Mouse (Mus musculus) left cerebral cortex, adult 2 months (tissue): ENCODE measurements at regions not wholly inside any gene's neighbourhood (a gene's known extent, or its start where the extent isn't known, plus 50 kb on each side); places are given as distances from the start of the nearest gene placed in this dataset.
"Not testable (repeated sequence)": the region's sequence is repeated elsewhere in the genome, so short reads cannot be mapped to it uniquely, and the experiment has no call there.

Experiments used
- DNase-seq, 2 experiments: peaks; one replicate each; pipeline ENCODE4 v3.0.0; 2021 to 2022; ENCODE audit warnings: low spot score in 2 of 2, mixed read lengths in 1 of 2; ENCODE audit errors: extremely low spot score in 1 of 2
- H3K27ac ChIP-seq: fragments of 200-600 bp; 2 replicates; pipeline ENCODE4 v1.8.1; 2022
- H3K4me3 ChIP-seq: fragments of 200-600 bp; 2 replicates; pipeline ENCODE4 v1.8.1; 2022
- CTCF ChIP-seq: fragments of 200-600 bp; IDR thresholded peaks from 2 replicates; pipeline ENCODE4 v1.8.1; 2022; ENCODE audit warnings: antibody characterized with exemption, mild to moderate bottlenecking, moderate library complexity
- intact Hi-C: fragments of 180-260 bp; cut with DNase I; formaldehyde crosslinking; loops from one replicate; pipeline ENCODE4 v1.15.1; 2025

DNA sequence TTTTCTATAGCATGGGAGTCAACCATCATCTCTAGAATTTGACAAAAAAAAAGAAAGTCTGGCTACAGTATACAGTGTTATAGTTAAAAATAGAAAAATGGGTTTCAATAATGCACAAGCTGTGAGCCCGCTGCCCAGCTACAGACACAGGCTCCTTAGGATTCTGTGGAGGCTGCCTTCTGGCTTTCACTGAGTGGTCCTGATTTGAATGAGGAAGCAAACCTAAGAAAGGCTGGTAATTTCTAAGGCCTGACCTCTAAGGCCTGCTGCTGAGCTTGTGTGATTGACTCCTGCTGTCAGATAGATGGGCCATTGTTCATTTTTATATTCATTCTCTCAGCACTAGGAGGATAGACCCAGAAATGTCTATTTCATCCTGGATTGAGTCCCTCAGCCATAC is 67.7 kb downstream of the Alg10b start:
- no peak overlapping the region for H3K27ac ChIP-seq
- intact Hi-C loops: no loop called here
- no peak overlapping the region for H3K4me3 ChIP-seq
- no peak for TF ChIP-seq CTCF
- no peak for DNase-seq

DNA sequence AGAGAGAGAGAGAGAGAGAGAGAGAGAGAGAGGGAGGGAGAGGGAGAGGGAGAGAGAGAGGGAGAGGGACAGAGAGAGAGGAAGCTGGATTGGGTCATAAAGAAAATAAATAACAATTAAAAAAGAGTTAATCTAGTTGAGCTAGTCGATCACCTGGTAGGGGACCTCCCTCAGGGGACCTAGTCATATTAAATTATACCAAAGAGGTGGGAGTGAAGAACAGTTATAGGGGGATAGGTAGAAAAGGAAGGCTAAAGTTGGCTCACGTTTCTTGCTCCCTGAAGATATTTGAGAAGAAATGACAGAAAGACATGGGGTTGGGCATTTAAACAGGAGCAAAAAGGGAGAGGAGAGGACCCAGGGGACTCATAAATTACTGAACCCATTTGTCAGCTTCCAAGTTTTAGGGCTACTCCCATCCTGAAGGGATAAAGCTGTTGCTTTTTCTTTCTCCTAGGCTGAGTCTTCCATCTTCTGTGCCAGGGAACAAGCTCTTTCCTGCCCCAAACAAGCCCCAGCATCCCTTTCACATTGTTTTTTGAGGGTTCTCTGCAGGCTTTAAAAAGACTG is 70.3 kb downstream of the Alg10b start:
- intact Hi-C loops: no loop called here
- TF ChIP-seq CTCF: no peak
- H3K27ac ChIP-seq: no peak overlapping the region
- DNase-seq: no peak
- H3K4me3 ChIP-seq: no peak overlapping the region

DNA sequence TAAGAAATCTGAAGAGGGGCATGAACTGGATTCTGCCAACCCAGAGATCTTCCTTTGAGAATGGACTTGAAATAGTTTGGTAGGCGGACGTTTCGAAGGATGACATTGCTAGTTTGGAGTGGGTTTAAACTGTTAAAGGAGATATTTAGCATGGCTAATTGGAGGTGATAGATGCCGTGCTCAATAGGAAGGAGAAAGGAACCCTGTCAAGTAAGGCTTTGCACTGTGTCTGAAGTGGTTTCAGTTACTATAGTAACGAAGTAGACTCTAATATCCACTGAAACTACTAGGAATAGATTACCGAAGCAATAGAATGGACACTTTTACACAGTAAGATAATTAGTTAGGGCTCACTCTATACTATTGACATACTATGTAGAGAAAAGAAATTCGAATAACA is 74.5 kb downstream of the Alg10b start:
- no peak for DNase-seq
- no peak overlapping the region for H3K27ac ChIP-seq
- H3K4me3 ChIP-seq: no peak overlapping the region
- no peak for TF ChIP-seq CTCF
- intact Hi-C loops: no loop called here

DNA sequence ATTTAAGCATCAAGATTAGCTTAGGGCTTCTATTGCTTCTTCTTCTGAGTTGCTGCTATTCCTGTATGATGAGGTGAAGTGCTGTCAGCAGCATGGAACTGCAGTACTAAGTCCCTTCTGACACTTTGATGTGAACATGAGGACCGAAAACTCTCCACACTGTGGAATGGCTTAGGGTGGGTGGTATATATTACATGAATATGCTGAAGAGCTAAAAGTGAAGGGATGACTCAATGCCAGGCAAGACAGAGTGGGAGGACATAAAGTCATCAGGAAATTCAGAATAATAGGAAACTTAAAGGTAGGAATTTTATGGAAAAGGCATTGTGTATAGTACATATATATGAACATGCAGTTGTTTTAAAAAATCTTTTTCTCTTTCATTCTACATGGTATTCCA is 79.3 kb downstream of the Alg10b start:
- no peak for TF ChIP-seq CTCF
- Histone ChIP-seq H3K4me3 (no peak overlapping the region), H3K27ac (peak overlapping the region; percentile 50; the same call in 1 of the 2 replicates)
- peak in 1 of 2 experiments; percentile 24 for DNase-seq
- intact Hi-C loops: no loop called here

DNA sequence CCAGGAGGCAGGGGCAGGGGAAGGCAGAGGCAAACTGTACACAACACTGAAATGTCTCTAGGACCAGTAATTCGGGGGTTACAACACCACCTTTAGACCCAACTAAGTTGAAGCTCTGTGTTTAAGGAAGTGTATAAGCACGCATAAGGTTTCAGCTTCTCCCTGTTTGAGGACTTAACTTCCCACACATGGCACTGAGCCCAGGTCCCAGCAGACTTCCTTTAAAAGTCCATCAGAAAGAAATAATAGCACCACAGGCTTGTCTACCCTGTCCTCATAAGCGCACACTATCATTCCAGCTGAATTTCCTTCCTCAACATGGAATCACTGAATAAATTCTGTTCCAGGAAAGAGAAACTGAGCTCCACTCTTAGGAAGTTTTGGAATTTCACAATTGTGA is 80.9 kb downstream of the Alg10b start:
- H3K27ac ChIP-seq: peak overlapping the region; percentile 11; the same call in 1 of the 2 replicates
- intact Hi-C loops: no loop called here
- DNase-seq: no peak
- no peak for TF ChIP-seq CTCF
- H3K4me3 ChIP-seq: no peak overlapping the region

DNA sequence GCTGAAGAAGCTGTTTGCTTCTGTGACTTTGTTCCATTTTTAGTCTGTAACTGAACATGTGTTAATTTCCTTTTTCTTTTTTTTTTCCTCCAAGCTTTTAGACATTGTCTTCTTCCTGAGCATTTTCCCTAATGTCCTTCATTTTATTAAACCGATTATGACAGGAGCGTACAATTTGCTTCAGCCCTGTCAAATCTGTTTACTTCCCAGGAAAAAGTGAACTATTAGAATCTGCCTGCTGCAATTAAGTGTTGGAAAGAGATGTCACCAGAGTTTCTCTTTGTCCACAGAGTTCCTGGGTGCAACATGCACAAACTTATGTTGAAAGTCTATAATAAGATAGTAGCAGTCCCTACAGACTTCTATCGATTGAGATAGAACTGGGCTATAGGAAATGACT is 82.8 kb downstream of the Alg10b start:
- Histone ChIP-seq H3K27ac (0 out of 2 replicates have a peak overlapping the region, but pooled peaks have one; percentile 16), H3K4me3 (no peak overlapping the region)
- no peak for DNase-seq
- no peak for TF ChIP-seq CTCF
- intact Hi-C loops: no loop called here

DNA sequence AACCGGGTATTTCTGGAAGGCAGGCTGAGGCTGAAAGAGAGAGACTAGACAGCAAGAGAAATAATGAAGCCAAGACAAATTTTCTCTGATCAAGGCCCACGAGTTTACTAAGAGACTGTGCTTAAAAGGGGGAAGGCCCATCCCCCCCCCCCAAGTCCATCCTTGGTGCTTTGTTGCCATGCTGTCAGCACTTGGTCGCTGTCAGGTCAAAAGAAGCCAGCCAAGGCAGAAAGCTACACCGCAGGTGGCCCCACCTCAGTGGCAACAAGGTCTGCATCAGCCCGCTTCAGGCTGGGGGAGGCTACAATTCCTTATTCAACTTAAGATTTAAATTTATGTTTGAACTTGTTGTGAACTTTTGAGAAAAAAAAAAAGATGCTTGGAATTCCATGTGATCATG is 84.3 kb downstream of the Alg10b start:
- H3K4me3 ChIP-seq, DNase-seq, H3K27ac ChIP-seq, intact Hi-C loops: not testable (repeated sequence)

DNA sequence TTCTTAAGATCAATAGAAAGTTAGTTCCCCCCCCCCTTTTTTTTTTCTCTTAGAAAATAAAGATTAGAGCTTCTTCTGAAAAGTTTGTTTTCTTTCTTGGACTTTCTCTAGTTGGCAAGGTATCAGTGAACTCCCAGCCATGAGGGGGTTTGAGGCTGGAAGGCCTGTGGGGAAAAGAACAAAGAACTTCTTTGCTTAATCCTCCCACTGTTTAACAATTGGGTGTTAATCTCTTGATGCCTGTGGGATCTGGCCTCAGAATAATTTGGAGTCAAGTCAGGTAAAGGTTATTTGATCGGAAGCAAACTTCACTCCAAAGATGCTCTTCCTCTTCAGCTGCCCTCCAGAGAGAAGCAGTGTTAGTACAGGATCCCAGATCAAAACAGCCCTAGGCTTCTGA is 84.8 kb downstream of the Alg10b start:
- intact Hi-C loops: no loop called here
- Histone ChIP-seq H3K4me3 (no peak overlapping the region), H3K27ac (no peak overlapping the region)
- DNase-seq: no peak
- TF ChIP-seq CTCF: no peak

DNA sequence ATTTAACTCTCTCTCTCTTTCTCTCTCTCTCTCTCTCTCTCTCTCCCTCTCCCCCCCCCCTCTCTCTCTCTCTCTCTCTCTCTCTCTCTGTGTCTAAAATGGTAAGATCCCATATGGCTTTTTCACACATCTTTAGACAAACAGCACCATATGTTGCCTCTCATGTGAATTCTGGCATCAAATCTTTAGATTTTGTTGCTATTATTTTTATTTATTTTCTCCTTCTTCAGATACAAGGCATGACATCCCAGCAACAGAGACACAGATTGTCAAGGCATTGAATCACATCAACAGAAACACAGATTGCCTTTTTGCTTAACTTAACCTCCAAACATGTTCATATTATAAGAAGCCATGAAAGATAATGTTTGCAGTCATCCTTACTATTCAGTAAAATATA is 85.6 kb downstream of the Alg10b start:
- no peak for TF ChIP-seq CTCF
- DNase-seq: no peak
- no peak overlapping the region for H3K4me3 ChIP-seq
- intact Hi-C loops: no loop called here
- H3K27ac ChIP-seq: no peak overlapping the region

DNA sequence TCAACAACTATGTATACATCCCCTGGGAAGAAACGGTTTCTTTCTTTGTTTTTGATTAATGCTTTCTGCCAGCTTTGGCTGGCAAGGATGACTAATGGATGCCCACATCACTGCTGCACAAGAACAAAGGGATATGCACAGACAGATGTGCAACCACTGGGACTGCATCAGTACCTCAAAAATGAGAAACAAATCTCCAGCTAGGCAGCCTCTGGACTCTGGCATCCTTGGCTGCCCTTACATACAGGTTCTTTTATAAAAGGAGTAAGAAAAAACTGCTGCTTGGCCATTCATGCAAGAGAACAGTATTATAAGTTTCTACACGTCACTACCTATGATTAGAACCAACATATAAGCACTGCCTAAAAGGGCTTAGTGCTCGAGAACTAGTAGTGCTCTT is 97.7 kb downstream of the Alg10b start:
- no peak for DNase-seq
- Histone ChIP-seq H3K4me3 (no peak overlapping the region), H3K27ac (no peak overlapping the region)
- intact Hi-C loops: no loop called here
- TF ChIP-seq CTCF: no peak

DNA sequence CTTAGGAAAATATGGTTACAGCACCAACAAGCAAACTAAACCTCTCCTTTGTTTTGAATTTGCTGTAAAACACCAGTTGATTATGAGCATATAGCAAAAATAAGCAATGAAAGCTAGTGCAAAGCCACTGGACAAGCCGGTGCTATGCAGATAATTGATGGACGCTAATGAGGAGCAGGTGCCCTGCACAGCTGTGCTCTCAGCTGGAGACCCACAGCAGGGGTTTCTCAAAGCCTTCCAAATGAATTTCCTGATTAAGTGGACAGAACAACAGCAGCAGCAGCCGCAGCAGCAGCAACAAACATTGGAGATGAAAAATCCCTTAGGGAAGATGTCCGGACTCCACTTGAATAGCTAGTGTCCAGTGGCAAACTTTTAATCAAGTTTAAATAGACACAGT is 109.2 kb downstream of the Alg10b start:
- intact Hi-C loops: no loop called here
- no peak overlapping the region for H3K27ac ChIP-seq
- no peak for DNase-seq
- TF ChIP-seq CTCF: no peak
- H3K4me3 ChIP-seq: no peak overlapping the region

DNA sequence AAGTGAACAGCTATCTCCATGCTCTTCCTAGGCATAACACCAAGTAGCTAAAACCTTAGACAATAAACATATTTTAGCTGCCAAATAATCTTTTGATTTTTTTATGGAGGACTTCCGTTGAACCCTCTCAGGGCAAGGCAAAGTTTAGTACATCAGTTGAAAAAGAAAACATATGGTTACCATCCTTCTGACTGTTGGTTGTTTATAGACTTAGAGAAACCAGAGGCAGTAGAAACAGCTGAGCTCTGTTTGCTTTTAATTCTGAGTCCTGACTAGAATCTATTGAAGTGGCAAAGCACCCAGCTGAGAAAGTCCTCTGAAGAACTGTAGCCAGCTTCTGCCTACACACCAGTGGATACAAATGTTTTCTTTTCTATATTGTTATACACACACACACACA is 109.7 kb downstream of the Alg10b start:
- intact Hi-C loops: no loop called here

DNA sequence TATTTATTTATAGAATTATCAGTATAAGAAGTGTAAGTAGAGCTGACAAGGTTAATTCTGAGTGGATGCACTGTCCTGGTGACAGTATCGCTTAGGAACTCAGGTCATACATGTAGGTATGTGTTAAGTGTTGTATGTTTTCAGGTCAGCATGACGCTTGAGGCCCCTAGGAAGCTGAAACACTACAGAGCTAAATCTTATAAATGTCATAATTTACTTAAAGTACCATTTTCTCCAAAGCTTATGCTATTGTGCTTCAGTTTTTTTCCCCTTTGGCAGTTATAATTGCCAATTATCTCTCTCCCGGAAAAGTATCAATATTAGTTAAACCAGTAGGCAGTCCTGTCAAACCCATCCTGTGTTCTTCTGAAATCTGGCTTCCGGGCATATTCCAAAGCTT is 110.3 kb downstream of the Alg10b start:
- no peak overlapping the region for H3K4me3 ChIP-seq
- H3K27ac ChIP-seq: no peak overlapping the region
- no peak for TF ChIP-seq CTCF
- intact Hi-C loops: no loop called here
- no peak for DNase-seq

More for the DNA sequence above, 109.7 kb downstream of the Alg10b start:
- DNase-seq: no peak
- TF ChIP-seq CTCF: no peak
- Histone ChIP-seq H3K27ac (no peak overlapping the region), H3K4me3 (no peak overlapping the region)
